Mouse (Mus musculus): ENCODE data around the gene Adamts20. TPM values are rescaled to one million over a fixed set of nuclear protein-coding genes. Genes with fewer than 3 reads are reported as not detected.

The Adamts20 gene
- polyA plus RNA-seq, 1 experiment from 2014 or later = 4.1 TPM

DNA sequence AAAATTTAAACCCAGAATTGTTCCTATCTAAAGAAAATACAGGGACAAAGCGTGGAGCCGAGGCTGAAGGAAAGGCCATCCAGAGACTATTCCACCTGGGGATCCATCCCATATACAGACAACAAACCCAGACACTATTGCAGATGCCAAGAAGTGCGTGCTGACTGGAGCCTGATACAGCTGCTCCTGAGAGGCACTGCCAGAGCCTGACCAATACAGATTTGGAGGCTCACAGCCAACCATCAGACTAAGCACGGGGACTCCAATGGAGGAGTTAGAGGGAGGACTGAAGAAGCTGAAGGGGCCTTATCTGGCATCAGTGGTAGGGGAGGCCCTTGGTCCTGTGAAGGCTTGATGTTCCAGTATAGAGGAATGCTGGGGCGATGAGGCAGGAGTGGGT lies 138.6 kb downstream of the Adamts20 start:
- Histone ChIP-seq H3K4me2 (replicated peaks) (no peak overlapping the region), H3K9ac (no peak overlapping the region), H3K4me3 (no peak overlapping the region), H3K36me3 (no peaks in the 10 kb centered on the region), H3K27ac (no peak overlapping the region), H3K9me3 (no peaks in the 10 kb centered on the region), H3K27me3 (peaks cover 4% of the 10 kb centered on the region; the same call in 1 of the 2 replicates), H3K4me1 (peaks cover 22% of the 10 kb centered on the region)
- ATAC-seq (ENCODE audit: low FRiP score, low read depth) = no peak
- WGBS = 85% methylated on average over 5 of the region's 5 CpGs

- Histone ChIP-seq H3K9ac (no peak overlapping the region), H3K27ac (no peak overlapping the region), H3K4me1 (peaks cover 22% of the 10 kb centered on the region), H3K9me3 (no peaks in the 10 kb centered on the region), H3K27me3 (peaks cover 4% of the 10 kb centered on the region; the same call in 1 of the 2 replicates), H3K4me2 (replicated peaks) (peak overlapping the region; percentile 9; the same call in 1 of the 2 replicates), H3K4me3 (no peak overlapping the region), H3K36me3 (no peaks in the 10 kb centered on the region)
- WGBS = 35% methylated on average over 13 of the region's 13 CpGs
- peak; percentile 83 for ATAC-seq (ENCODE audit: low FRiP score, low read depth)
Observed at GRCm38 (mm10) chr15:94325509-94326181, 139.6 kb downstream of the Adamts20 start.

- H3K9ac ChIP-seq = no peak overlapping the region
- H3K36me3 ChIP-seq = no peaks in the 10 kb centered on the region
- no peaks in the 10 kb centered on the region for H3K4me1 ChIP-seq
- 89% methylated on average over 3 of the region's 3 CpGs for WGBS
- ATAC-seq (ENCODE audit: low FRiP score, low read depth) = no peak
- no peak overlapping the region for H3K4me2 ChIP-seq (replicated peaks)
- H3K27ac ChIP-seq = no peak overlapping the region
- no peak overlapping the region for H3K4me3 ChIP-seq
- H3K27me3 ChIP-seq = no peaks in the 10 kb centered on the region
- no peaks in the 10 kb centered on the region for H3K9me3 ChIP-seq
Observed at GRCm38 (mm10) chr15:94316171-94316570, 149.0 kb downstream of the Adamts20 start.

DNA sequence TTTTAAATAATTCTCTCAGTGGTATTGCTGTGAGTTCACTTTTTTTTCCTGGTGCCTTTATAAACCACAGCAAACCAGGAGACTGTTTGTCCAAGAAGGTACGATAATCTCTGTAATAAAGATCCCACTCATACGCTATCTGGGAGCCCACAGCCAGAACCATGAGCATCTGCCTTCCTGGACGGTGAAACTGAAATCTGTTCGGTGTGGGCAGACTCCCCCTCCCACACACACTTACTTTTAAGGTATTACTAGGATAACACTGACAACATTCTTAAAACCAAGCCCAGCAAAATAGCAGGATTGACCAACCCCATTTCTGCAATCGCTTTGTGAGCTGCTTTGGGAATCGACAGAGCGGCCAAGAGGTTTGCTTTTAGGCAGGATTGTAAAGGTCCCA lies 155.5 kb downstream of the Adamts20 start:
- 84% methylated on average over 7 of the region's 7 CpGs for WGBS
- Histone ChIP-seq H3K4me3 (no peak overlapping the region), H3K4me1 (no peaks in the 10 kb centered on the region), H3K9ac (no peak overlapping the region), H3K27ac (no peak overlapping the region), H3K36me3 (no peaks in the 10 kb centered on the region), H3K4me2 (replicated peaks) (no peak overlapping the region), H3K9me3 (no peaks in the 10 kb centered on the region), H3K27me3 (no peaks in the 10 kb centered on the region)
- no peak for ATAC-seq (ENCODE audit: low FRiP score, low read depth)

DNA sequence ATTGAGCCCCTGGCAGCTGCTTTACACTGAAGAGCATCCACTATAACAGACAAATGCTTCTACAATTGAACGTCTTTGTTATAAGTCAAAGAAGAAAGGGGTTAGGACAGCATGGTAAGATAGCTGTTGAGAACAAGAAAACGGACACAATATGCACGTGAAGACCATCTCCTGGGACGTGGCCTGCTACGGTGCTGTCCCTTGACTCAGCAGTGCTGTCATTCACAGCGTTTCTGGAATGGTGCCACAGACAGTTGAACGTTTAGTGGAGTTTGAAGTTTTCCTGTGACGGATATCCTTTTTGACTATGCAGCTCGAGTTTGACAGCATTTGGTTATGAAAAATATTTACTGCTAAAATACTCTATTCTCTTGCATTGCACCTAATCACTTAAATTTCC lies 157.3 kb downstream of the Adamts20 start:
- H3K27ac ChIP-seq = no peak overlapping the region
- no peak overlapping the region for H3K9ac ChIP-seq
- no peak overlapping the region for H3K4me2 ChIP-seq (replicated peaks)
- WGBS = 82% methylated on average over 9 of the region's 9 CpGs
- ATAC-seq (ENCODE audit: low FRiP score, low read depth) = no peak
- H3K36me3 ChIP-seq = no peaks in the 10 kb centered on the region
- H3K4me1 ChIP-seq = no peaks in the 10 kb centered on the region
- no peaks in the 10 kb centered on the region for H3K9me3 ChIP-seq
- H3K4me3 ChIP-seq = no peak overlapping the region
- no peaks in the 10 kb centered on the region for H3K27me3 ChIP-seq

- Histone ChIP-seq H3K4me2 (replicated peaks) (no peak overlapping the region), H3K27me3 (no peaks in the 10 kb centered on the region), H3K9ac (no peak overlapping the region), H3K4me3 (no peak overlapping the region), H3K27ac (no peak overlapping the region), H3K4me1 (no peaks in the 10 kb centered on the region), H3K9me3 (no peaks in the 10 kb centered on the region), H3K36me3 (no peaks in the 10 kb centered on the region)
- no peak for ATAC-seq (ENCODE audit: low FRiP score, low read depth)
- 79% methylated on average over 3 of the region's 3 CpGs for WGBS
Observed at GRCm38 (mm10) chr15:94303151-94303550, 162.1 kb downstream of the Adamts20 start.

GRCm38 (mm10) chr15:94294084-94294483 lies 171.1 kb downstream of the Adamts20 start:
- no peak for ATAC-seq (ENCODE audit: low FRiP score, low read depth)
- 59% methylated on average over 4 of the region's 4 CpGs for WGBS

GRCm38 (mm10) chr15:94288015-94288414 lies 177.2 kb downstream of the Adamts20 start:
- Histone ChIP-seq H3K27ac (no peak overlapping the region), H3K9me3 (no peaks in the 10 kb centered on the region), H3K4me1 (no peaks in the 10 kb centered on the region), H3K36me3 (no peaks in the 10 kb centered on the region), H3K4me2 (replicated peaks) (no peak overlapping the region), H3K4me3 (no peak overlapping the region), H3K27me3 (no peaks in the 10 kb centered on the region), H3K9ac (no peak overlapping the region)
- WGBS = 89% methylated on average over 2 of the region's 2 CpGs
- no peak for ATAC-seq (ENCODE audit: low FRiP score, low read depth)

More at GRCm38 (mm10) chr15:94294084-94294483, 171.1 kb downstream of the Adamts20 start:
- H3K9me3 ChIP-seq = no peaks in the 10 kb centered on the region
- H3K4me3 ChIP-seq = no peak overlapping the region
- H3K27ac ChIP-seq = no peak overlapping the region
- no peaks in the 10 kb centered on the region for H3K36me3 ChIP-seq
- H3K27me3 ChIP-seq = no peaks in the 10 kb centered on the region
- H3K9ac ChIP-seq = no peak overlapping the region
- H3K4me1 ChIP-seq = no peaks in the 10 kb centered on the region
- H3K4me2 ChIP-seq (replicated peaks) = no peak overlapping the region

GRCm38 (mm10) chr15:94287495-94287894 lies 177.7 kb downstream of the Adamts20 start:
- 71% methylated on average over 3 of the region's 3 CpGs for WGBS
- no peak overlapping the region for H3K9ac ChIP-seq
- H3K9me3 ChIP-seq = no peaks in the 10 kb centered on the region
- H3K36me3 ChIP-seq = no peaks in the 10 kb centered on the region
- ATAC-seq (ENCODE audit: low FRiP score, low read depth) = no peak
- no peak overlapping the region for H3K4me3 ChIP-seq
- no peaks in the 10 kb centered on the region for H3K27me3 ChIP-seq
- no peaks in the 10 kb centered on the region for H3K4me1 ChIP-seq
- H3K4me2 ChIP-seq (replicated peaks) = no peak overlapping the region
- H3K27ac ChIP-seq = no peak overlapping the region

GRCm38 (mm10) chr15:94276418-94276817 lies 188.8 kb downstream of the Adamts20 start:
- H3K9me3 ChIP-seq = no peaks in the 10 kb centered on the region
- H3K4me1 ChIP-seq = no peaks in the 10 kb centered on the region
- no peak for ATAC-seq (ENCODE audit: low FRiP score, low read depth)
- no peak overlapping the region for H3K27ac ChIP-seq
- H3K4me2 ChIP-seq (replicated peaks) = no peak overlapping the region
- no peaks in the 10 kb centered on the region for H3K27me3 ChIP-seq
- 73% methylated on average over 8 of the region's 8 CpGs for WGBS
- no peak overlapping the region for H3K4me3 ChIP-seq
- no peaks in the 10 kb centered on the region for H3K36me3 ChIP-seq
- H3K9ac ChIP-seq = no peak overlapping the region

GRCm38 (mm10) chr15:94265630-94266029 lies 199.6 kb downstream of the Adamts20 start:
- Histone ChIP-seq H3K4me3 (no peak overlapping the region), H3K27me3 (no peaks in the 10 kb centered on the region), H3K4me1 (peaks cover 11% of the 10 kb centered on the region; the same call in 1 of the 2 replicates), H3K9me3 (no peaks in the 10 kb centered on the region), H3K9ac (no peak overlapping the region), H3K36me3 (no peaks in the 10 kb centered on the region), H3K27ac (no peak overlapping the region), H3K4me2 (replicated peaks) (no peak overlapping the region)
- ATAC-seq (ENCODE audit: low FRiP score, low read depth) = no peak
- 30% methylated on average over 10 of the region's 10 CpGs for WGBS

DNA sequence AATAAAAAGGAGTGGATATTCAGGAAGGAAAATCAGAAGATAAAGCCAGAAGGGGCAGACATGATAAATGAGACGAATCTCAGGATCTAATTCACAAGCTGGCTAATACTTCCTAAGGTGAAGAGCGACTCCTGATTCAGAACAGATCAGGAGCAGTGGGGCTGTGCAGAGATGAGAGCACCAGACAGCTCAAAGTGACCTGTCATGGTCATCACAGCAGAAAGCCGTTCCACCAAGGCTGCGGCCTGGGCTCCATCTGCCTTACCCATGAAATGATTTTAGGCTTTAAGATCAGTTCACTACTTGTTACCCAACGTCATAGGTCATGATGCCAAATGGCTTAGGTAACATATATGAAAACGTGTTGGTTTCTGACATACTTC lies 200.7 kb downstream of the Adamts20 start:
- Histone ChIP-seq H3K9me3 (no peaks in the 10 kb centered on the region), H3K27me3 (no peaks in the 10 kb centered on the region), H3K27ac (no peak overlapping the region), H3K4me1 (peaks cover 11% of the 10 kb centered on the region; the same call in 1 of the 2 replicates), H3K4me3 (no peak overlapping the region), H3K4me2 (replicated peaks) (no peak overlapping the region), H3K9ac (no peak overlapping the region), H3K36me3 (no peaks in the 10 kb centered on the region)
- no peak for ATAC-seq (ENCODE audit: low FRiP score, low read depth)
- 76% methylated on average over 6 of the region's 6 CpGs for WGBS
